Mouse (Mus musculus): Measurements from ENCODE around the gene Pbsn. TPM values are rescaled to one million over a fixed set of nuclear protein-coding genes. Genes with fewer than 3 reads are reported as not detected.
A peak's percentile ranks its signal among the peaks of the same experiment; 100 is the strongest.

Pbsn gene
- polyA plus RNA-seq, 1 experiment from 2014 or later, result not detected

DNA sequence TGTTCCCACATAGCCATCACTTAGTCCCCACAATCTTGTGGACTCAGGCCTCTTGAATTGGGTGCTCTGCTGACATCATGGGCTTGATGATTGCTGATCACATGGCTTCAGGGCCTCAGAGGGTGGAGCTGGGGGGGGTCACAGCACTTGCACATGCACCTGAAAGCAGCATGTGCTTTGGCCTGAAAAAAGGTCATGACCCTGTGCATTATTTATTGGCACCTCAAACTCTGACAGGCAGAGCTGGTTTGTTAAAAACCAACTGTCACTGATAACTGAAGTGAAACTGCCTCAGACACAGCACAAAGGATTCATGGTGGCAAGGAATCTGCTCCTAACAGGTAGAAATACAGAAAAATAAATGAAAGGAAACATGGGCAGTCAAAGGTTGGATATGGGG is 55.6 kb downstream of the Pbsn start:
- no peaks in the 10 kb centered on the region for H3K9me3 ChIP-seq (ENCODE audit: control insufficient read depth, low read length)
- H3K27me3 ChIP-seq (ENCODE audit: control insufficient read depth, insufficient read depth, low read length), result no peaks in the 10 kb centered on the region
- 0 out of 2 replicates have a peak, but pooled peaks cover 3% of the 10 kb centered on the region for H3K4me1 ChIP-seq (ENCODE audit: control insufficient read depth, insufficient read depth, low read length)
- H3K27ac ChIP-seq (ENCODE audit: low read depth, low read length), result no peak overlapping the region
- H3K4me3 ChIP-seq (ENCODE audit: low read depth, low read length), result no peak overlapping the region
- H3K4me2 ChIP-seq (ENCODE audit: low read depth, low read length), result no peak overlapping the region
- no peak for ATAC-seq (ENCODE audit: low read depth)
- no peak overlapping the region for H3K9ac ChIP-seq (replicated peaks; ENCODE audit: low read depth, low read length)
- H3K36me3 ChIP-seq (ENCODE audit: control insufficient read depth, insufficient read depth, low read length), result no peaks in the 10 kb centered on the region

DNA sequence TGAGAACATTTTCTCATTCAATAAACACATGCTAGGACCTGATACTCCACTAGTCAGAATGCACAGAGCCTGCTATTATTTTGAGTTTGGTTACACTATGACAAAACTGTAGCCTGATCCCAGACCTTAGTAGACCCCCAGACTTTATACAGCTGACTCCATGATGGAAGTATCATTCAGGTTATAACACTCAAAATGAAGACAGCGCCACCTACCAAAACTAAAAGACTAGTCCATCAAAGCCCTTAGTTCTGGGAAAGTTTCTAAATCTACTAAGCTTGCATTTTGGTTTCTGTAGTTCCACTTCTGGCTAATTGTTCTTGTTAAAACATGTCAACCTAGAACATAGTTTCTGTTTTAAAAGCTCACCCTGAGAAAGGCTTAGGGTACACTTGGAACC is 56.5 kb downstream of the Pbsn start:
- 76% methylated on average over 1 of the region's 1 CpGs for WGBS
- Histone ChIP-seq H3K27ac (ENCODE audit: low read depth, low read length) (no peak overlapping the region; the same call in 1 of the 2 replicates), H3K9ac (replicated peaks; ENCODE audit: low read depth, low read length) (no peak overlapping the region), H3K4me3 (ENCODE audit: low read depth, low read length) (no peak overlapping the region), H3K27me3 (ENCODE audit: control insufficient read depth, insufficient read depth, low read length) (no peaks in the 10 kb centered on the region), H3K4me2 (ENCODE audit: low read depth, low read length) (peak overlapping the region; percentile 68; the same call in 1 of the 2 replicates), H3K9me3 (ENCODE audit: control insufficient read depth, low read length) (no peaks in the 10 kb centered on the region), H3K4me1 (ENCODE audit: control insufficient read depth, insufficient read depth, low read length) (0 out of 2 replicates have a peak, but pooled peaks cover 3% of the 10 kb centered on the region), H3K36me3 (ENCODE audit: control insufficient read depth, insufficient read depth, low read length) (no peaks in the 10 kb centered on the region)
- no peak for ATAC-seq (ENCODE audit: low read depth)

DNA sequence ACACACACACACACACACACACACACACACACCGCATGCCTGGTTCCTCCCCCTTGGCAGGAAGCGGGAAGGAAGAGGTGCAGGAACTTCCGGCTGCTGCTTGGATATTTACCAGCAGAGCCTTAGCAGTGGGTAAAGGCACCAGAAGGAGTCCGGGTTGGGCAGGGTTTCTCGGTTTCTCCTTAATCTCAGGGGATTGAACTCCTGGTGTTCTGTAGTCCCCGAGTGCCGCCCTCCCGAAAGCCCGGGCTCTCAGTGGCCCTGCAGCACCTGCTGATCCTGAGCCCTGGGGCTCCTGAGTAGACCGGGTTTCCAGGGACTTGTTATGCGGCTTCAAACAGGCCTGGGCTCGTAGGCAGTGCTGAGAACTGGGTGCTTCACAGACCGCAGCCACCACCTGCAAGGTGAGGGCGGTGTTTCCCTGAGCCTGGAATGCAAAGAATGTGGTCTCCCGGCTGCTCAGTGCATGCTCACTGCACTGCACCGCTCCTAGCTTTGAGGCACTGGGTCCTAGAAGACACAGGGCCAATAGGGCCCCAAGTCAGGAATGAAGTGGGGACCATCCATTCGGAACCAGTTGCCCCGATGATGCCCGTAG is 57.1 kb downstream of the Pbsn start, which contains the start of gene Prkx:
Gene Prkx (minus strand): TSS at position 41 of the 598 bp plus-strand sequence.
- 25% methylated on average over 18 of the region's 19 CpGs for WGBS
- no peaks in the 10 kb centered on the region for H3K9me3 ChIP-seq (ENCODE audit: control insufficient read depth, low read length)
- peak within 1 kb of the TSS; percentile 70 for H3K27ac ChIP-seq (ENCODE audit: low read depth, low read length)
- peak; percentile 86 for ATAC-seq (ENCODE audit: low read depth)
- H3K36me3 ChIP-seq (ENCODE audit: control insufficient read depth, insufficient read depth, low read length), result no peaks in the 10 kb centered on the region
- H3K4me1 ChIP-seq (ENCODE audit: control insufficient read depth, insufficient read depth, low read length), result 0 out of 2 replicates have a peak, but pooled peaks cover 3% of the 10 kb centered on the region
- peak within 1 kb of the TSS; percentile 68 for H3K4me2 ChIP-seq (ENCODE audit: low read depth, low read length)
- H3K27me3 ChIP-seq (ENCODE audit: control insufficient read depth, insufficient read depth, low read length), result no peaks in the 10 kb centered on the region
- H3K4me3 ChIP-seq (ENCODE audit: low read depth, low read length), result peak within 1 kb of the TSS; percentile 56
- peak within 1 kb of the TSS; percentile 62 for H3K9ac ChIP-seq (replicated peaks; ENCODE audit: low read depth, low read length)

DNA sequence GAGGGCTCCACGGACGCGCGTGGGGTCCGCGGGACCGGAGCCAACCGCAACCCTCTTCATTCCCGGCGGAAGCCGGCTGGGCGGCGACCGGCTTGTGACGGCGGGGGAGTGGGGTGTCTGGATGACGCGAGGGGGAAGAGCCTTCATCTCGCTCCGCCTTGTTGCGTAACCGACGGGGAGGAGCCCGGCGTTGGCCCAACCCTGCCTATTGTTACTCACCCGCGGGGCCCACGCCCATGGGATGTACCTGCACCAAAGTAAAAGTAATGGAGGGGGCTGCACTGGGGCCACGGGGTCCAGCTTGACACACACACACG is 57.6 kb downstream of the Pbsn start:
- H3K4me1 ChIP-seq (ENCODE audit: control insufficient read depth, insufficient read depth, low read length), result 0 out of 2 replicates have a peak, but pooled peaks cover 3% of the 10 kb centered on the region
- no peaks in the 10 kb centered on the region for H3K36me3 ChIP-seq (ENCODE audit: control insufficient read depth, insufficient read depth, low read length)
- whole genome bisulfite sequencing, result 20% methylated on average over 23 of the region's 30 CpGs
- peak; percentile 97 for ATAC-seq (ENCODE audit: low read depth)
- H3K4me3 ChIP-seq (ENCODE audit: low read depth, low read length), result peak overlapping the region; percentile 56
- H3K4me2 ChIP-seq (ENCODE audit: low read depth, low read length), result peak overlapping the region; percentile 68; the same call in 1 of the 2 replicates
- no peaks in the 10 kb centered on the region for H3K9me3 ChIP-seq (ENCODE audit: control insufficient read depth, low read length)
- peak overlapping the region; percentile 70 for H3K27ac ChIP-seq (ENCODE audit: low read depth, low read length)
- H3K27me3 ChIP-seq (ENCODE audit: control insufficient read depth, insufficient read depth, low read length), result no peaks in the 10 kb centered on the region
- peak overlapping the region; percentile 62 for H3K9ac ChIP-seq (replicated peaks; ENCODE audit: low read depth, low read length)

DNA sequence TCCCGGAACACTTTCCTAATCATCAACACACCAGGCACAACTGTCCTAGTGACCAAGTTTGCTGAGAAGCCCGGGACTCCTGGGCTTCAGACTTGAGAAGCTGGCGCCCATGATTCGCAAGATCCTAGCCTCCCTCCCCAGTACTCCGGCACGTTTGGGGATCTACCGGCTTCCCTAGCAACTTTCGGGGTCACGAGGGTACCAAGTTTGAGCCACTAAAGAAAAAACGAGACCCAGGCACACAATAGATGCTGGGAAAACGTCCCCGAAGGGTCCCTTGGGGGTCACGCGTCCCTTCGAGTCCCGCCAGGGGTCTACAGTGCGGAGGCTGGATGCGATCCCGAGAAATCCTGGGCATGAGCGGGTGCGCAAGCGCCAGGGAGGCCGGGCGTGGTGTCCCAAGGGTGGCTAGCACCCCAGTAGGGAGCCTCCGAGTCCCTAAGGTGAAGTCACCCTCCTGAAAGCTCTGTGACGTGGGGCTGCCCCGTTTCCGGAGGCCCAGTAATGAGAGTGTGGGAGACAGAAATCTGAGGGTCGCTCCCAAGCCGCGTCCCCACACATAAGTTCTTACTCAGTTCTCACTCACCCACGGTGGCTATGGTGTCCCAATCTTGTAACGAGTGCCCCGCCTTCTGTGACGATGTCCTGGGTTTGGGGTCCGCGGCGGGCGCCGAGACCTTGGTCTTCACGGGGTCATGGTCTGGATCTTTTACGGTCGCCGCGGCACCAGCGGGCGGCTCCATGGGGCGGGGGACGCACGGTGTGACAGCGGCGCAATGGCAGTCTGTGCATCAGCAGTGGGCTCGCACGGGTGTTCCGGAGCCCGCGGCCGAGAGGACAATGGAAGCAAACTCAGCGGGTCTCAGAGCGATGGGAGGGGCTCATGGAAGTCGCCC is 58.2 kb downstream of the Pbsn start:
- Histone ChIP-seq H3K4me3 (ENCODE audit: low read depth, low read length) (peak overlapping the region; percentile 56), H3K27ac (ENCODE audit: low read depth, low read length) (peak overlapping the region; percentile 70), H3K9ac (replicated peaks; ENCODE audit: low read depth, low read length) (peak overlapping the region; percentile 62), H3K4me1 (ENCODE audit: control insufficient read depth, insufficient read depth, low read length) (0 out of 2 replicates have a peak, but pooled peaks cover 3% of the 10 kb centered on the region), H3K36me3 (ENCODE audit: control insufficient read depth, insufficient read depth, low read length) (no peaks in the 10 kb centered on the region), H3K4me2 (ENCODE audit: low read depth, low read length) (peak overlapping the region; percentile 55), H3K27me3 (ENCODE audit: control insufficient read depth, insufficient read depth, low read length) (no peaks in the 10 kb centered on the region), H3K9me3 (ENCODE audit: control insufficient read depth, low read length) (no peaks in the 10 kb centered on the region)
- 20% methylated on average over 55 of the region's 61 CpGs for WGBS
- peak; percentile 83 for ATAC-seq (ENCODE audit: low read depth)

DNA sequence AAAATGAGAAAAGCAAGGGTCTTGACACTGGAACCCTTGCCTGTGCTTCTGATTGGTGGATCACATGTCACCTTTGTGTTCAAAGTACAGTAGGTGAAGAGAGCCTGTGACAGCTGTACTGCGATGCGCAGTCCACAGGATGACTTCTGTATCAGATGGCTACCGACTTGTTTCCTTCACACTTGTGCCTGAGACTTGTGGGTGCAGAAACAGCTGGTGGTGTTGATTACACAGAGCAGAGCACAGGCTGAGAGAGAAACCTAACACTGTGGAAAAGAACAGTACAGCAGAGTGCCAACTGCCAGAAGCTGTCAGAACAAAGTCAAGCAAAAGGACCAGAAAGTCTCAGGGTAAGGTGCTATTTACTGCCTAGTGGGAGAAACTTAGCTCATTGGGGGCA is 64.7 kb downstream of the Pbsn start:
- Histone ChIP-seq H3K4me1 (ENCODE audit: control insufficient read depth, insufficient read depth, low read length) (no peaks in the 10 kb centered on the region), H3K9me3 (ENCODE audit: control insufficient read depth, low read length) (no peaks in the 10 kb centered on the region), H3K27me3 (ENCODE audit: control insufficient read depth, insufficient read depth, low read length) (no peaks in the 10 kb centered on the region), H3K27ac (ENCODE audit: low read depth, low read length) (no peak overlapping the region), H3K36me3 (ENCODE audit: control insufficient read depth, insufficient read depth, low read length) (no peaks in the 10 kb centered on the region), H3K9ac (replicated peaks; ENCODE audit: low read depth, low read length) (no peak overlapping the region), H3K4me2 (ENCODE audit: low read depth, low read length) (no peak overlapping the region), H3K4me3 (ENCODE audit: low read depth, low read length) (no peak overlapping the region)
- no peak for ATAC-seq (ENCODE audit: low read depth)
- 89% methylated on average over 3 of the region's 3 CpGs for WGBS

Other genes with a start within 250 kb of the Pbsn start
- gene Prkx, start 57.3 kb downstream of the Pbsn start, polyA plus RNA-seq (2014; fragmentation: Nextera tagmentation; extraction: Ambion mirVana), result 28.9 and 32.8 TPM in 2 replicates
- gene Gm14744, start 11.1 kb upstream of the Pbsn start, polyA plus RNA-seq (2014; fragmentation: Nextera tagmentation; extraction: Ambion mirVana), result not detected in 2 replicates
- not detected in 2 replicates for gene 5430402E10Rik, start 71.4 kb upstream of the Pbsn start, polyA plus RNA-seq (2014; fragmentation: Nextera tagmentation; extraction: Ambion mirVana)
- not detected in 2 replicates for gene Obp1a, start 237.8 kb upstream of the Pbsn start, polyA plus RNA-seq (2014; fragmentation: Nextera tagmentation; extraction: Ambion mirVana)